Mouse (Mus musculus) kidney, postnatal 0 days (tissue): ENCODE data around the gene Dlg5. TPM values are rescaled to one million over a fixed set of nuclear protein-coding genes. Genes with fewer than 3 reads are reported as not detected.
A peak's percentile ranks its signal among the peaks of the same experiment; 100 is the strongest.

ENCODE experiments used
- ATAC-seq: fragments of 200-750 bp; cut with Nextera tagmentation; replicated peaks from 2 replicates; pipeline ENCODE4 v1.8.0; 2017; ENCODE audit warnings: low read depth, moderate number of reproducible peaks, moderate TSS enrichment, moderate library complexity; ENCODE audit not compliant: low FRiP score
- DNase-seq: peaks from one replicate; pipeline ENCODE4 v3.0.0-alpha.2; 2016; ENCODE audit warnings: low spot score
- H3K27ac ChIP-seq: fragments of 300-500 bp; sonication (generic); 2 replicates; pipeline ENCODE4 v1.5.1; 2014; ENCODE audit warnings: mild to moderate bottlenecking
- H3K27me3 ChIP-seq: fragments of 300-500 bp; sonication (generic); 2 replicates; pipeline ENCODE4 v1.6.1; 2014; ENCODE audit warnings: low read length, mixed read lengths; ENCODE audit not compliant: insufficient read depth
- H3K36me3 ChIP-seq: fragments of 300-500 bp; sonication (generic); 2 replicates; pipeline ENCODE4 v1.6.1; 2014; ENCODE audit warnings: low read length, mixed read lengths; ENCODE audit not compliant: insufficient read depth
- H3K4me1 ChIP-seq: fragments of 300-500 bp; sonication (generic); replicated peaks from 2 replicates; pipeline ENCODE4 v1.6.1; 2014; ENCODE audit warnings: antibody characterized with exemption, low read length, mixed read lengths; ENCODE audit not compliant: insufficient read depth
- H3K4me2 ChIP-seq: fragments of 300-500 bp; sonication (generic); 2 replicates; pipeline ENCODE4 v1.6.1; 2014; ENCODE audit warnings: mild to moderate bottlenecking, low read length, moderate library complexity, mixed read lengths
- H3K4me3 ChIP-seq: fragments of 300-500 bp; sonication (generic); replicated peaks from 2 replicates; pipeline ENCODE4 v1.5.1; 2014; ENCODE audit warnings: low read depth, low read length
- H3K9ac ChIP-seq: fragments of 300-500 bp; sonication (generic); 2 replicates; pipeline ENCODE4 v1.6.1; 2014; ENCODE audit warnings: low read depth, low read length
- H3K9me3 ChIP-seq: fragments of 300-500 bp; sonication (generic); replicated peaks from 2 replicates; pipeline ENCODE4 v1.6.1; 2016; ENCODE audit warnings: low read length, inconsistent platforms, mixed read lengths
- CTCF ChIP-seq: IDR thresholded peaks from 2 replicates; pipeline ENCODE4 v1.5.1; 2016; ENCODE audit warnings: antibody characterized with exemption, low read depth, mild to moderate bottlenecking, moderate library complexity
- WGBS: fragments of 180-500 bp; shearing (Covaris S2); extraction: QIAGEN DNeasy Blood & Tissue Kit; methylation state at CpG from one replicate; pipeline ENCODE4 v1.1.7; 2014; 5-methylcytosine and 5-hydroxymethylcytosine counted together
- polyA plus RNA-seq: library from polyadenylated mRNA; unstranded; fragments of >200 nt; fragmentation: Nextera tagmentation; extraction: Ambion mirVana; gene quantifications from 2 replicates; pipeline ENCODE4 v1.2.1, GENCODE M21; 2015

Dlg5 gene
- polyA plus RNA-seq, 1 experiment from 2014 or later, result 10.3 TPM

GRCm38 (mm10) chr14:24240831-24241230, 4.9 kb downstream of the Dlg5 start:
- ATAC-seq, result no peak
- Histone ChIP-seq H3K9me3 (no peaks in the 10 kb centered on the region), H3K4me3 (no peak overlapping the region), H3K27ac (no peak overlapping the region), H3K27me3 (no peaks in the 10 kb centered on the region), H3K4me1 (peaks cover 11% of the 10 kb centered on the region), H3K4me2 (no peak overlapping the region), H3K36me3 (0 out of 2 replicates have a peak, but pooled peaks cover 3% of the 10 kb centered on the region), H3K9ac (no peak overlapping the region)
- WGBS, result 63% methylated on average over 6 of the region's 6 CpGs
- no peak for DNase-seq
- no peak for TF ChIP-seq CTCF

GRCm38 (mm10) chr14:24239651-24240050, 6.1 kb downstream of the Dlg5 start:
- H3K4me3 ChIP-seq, result no peak overlapping the region
- H3K9me3 ChIP-seq, result no peaks in the 10 kb centered on the region
- peaks cover 14% of the 10 kb centered on the region for H3K4me1 ChIP-seq
- WGBS, result 78% methylated on average over 11 of the region's 11 CpGs
- DNase-seq, result no peak
- no peaks in the 10 kb centered on the region for H3K27me3 ChIP-seq
- no peak overlapping the region for H3K4me2 ChIP-seq
- ATAC-seq, result no peak
- no peak overlapping the region for H3K27ac ChIP-seq
- no peak overlapping the region for H3K9ac ChIP-seq
- peak; percentile 52 for TF ChIP-seq CTCF
- 0 out of 2 replicates have a peak, but pooled peaks cover 3% of the 10 kb centered on the region for H3K36me3 ChIP-seq

- 90% methylated on average over 3 of the region's 3 CpGs for WGBS
- Histone ChIP-seq H3K4me3 (no peak overlapping the region), H3K36me3 (no peaks in the 10 kb centered on the region), H3K4me1 (peaks cover 13% of the 10 kb centered on the region), H3K9ac (no peak overlapping the region), H3K9me3 (no peaks in the 10 kb centered on the region), H3K4me2 (no peak overlapping the region), H3K27ac (no peak overlapping the region), H3K27me3 (no peaks in the 10 kb centered on the region)
- ATAC-seq (no peak), DNase-seq (no peak)
- no peak for TF ChIP-seq CTCF
Observed at GRCm38 (mm10) chr14:24235954-24236353, 9.8 kb downstream of the Dlg5 start.

GRCm38 (mm10) chr14:24234411-24234810, 11.3 kb downstream of the Dlg5 start:
- H3K4me3 ChIP-seq, result no peak overlapping the region
- no peak overlapping the region for H3K4me2 ChIP-seq
- TF ChIP-seq CTCF, result no peak
- H3K4me1 ChIP-seq, result peaks cover 11% of the 10 kb centered on the region
- H3K27ac ChIP-seq, result peak overlapping the region; percentile 64; the same call in 1 of the 2 replicates
- H3K9ac ChIP-seq, result no peak overlapping the region
- WGBS, result 52% methylated on average over 2 of the region's 2 CpGs
- no peak for ATAC-seq
- H3K27me3 ChIP-seq, result no peaks in the 10 kb centered on the region
- H3K36me3 ChIP-seq, result no peaks in the 10 kb centered on the region
- no peaks in the 10 kb centered on the region for H3K9me3 ChIP-seq
- DNase-seq, result peak; percentile 39

GRCm38 (mm10) chr14:24232641-24233633, 12.8 kb downstream of the Dlg5 start:
- Histone ChIP-seq H3K27me3 (no peaks in the 10 kb centered on the region), H3K4me3 (no peak overlapping the region), H3K36me3 (no peaks in the 10 kb centered on the region), H3K9ac (no peak overlapping the region), H3K4me1 (0 out of 2 replicates have a peak, but pooled peaks cover 6% of the 10 kb centered on the region), H3K4me2 (no peak overlapping the region), H3K27ac (no peak overlapping the region), H3K9me3 (no peaks in the 10 kb centered on the region)
- TF ChIP-seq CTCF, result no peak
- no peak for DNase-seq
- ATAC-seq, result no peak
- 65% methylated on average over 12 of the region's 12 CpGs for WGBS

GRCm38 (mm10) chr14:24228549-24228948, 17.2 kb downstream of the Dlg5 start:
- ATAC-seq (no peak), DNase-seq (no peak)
- Histone ChIP-seq H3K27me3 (no peaks in the 10 kb centered on the region), H3K9me3 (no peaks in the 10 kb centered on the region), H3K27ac (no peak overlapping the region), H3K4me2 (no peak overlapping the region), H3K9ac (no peak overlapping the region), H3K4me3 (no peak overlapping the region), H3K4me1 (no peaks in the 10 kb centered on the region), H3K36me3 (no peaks in the 10 kb centered on the region)
- no peak for TF ChIP-seq CTCF
- 74% methylated on average over 6 of the region's 6 CpGs for WGBS
